Mouse (Mus musculus) splenic B cell, adult 2 months (primary cell): ENCODE results near the gene Tek.
"Not testable (repeated sequence)": the region's sequence is repeated elsewhere in the genome, so short reads cannot be mapped to it uniquely, and the experiment has no call there.

Experiments used
- DNase-seq: peaks from one replicate; pipeline ENCODE4 v3.0.0-alpha.2; 2011; ENCODE audit warnings: low read depth, low spot score
- H3K27me3 ChIP-seq: 2 replicates; pipeline ENCODE4 v1.6.1; 2012; ENCODE audit warnings: mild to moderate bottlenecking, low read length, moderate library complexity, mixed read lengths; ENCODE audit not compliant: control insufficient read depth, poor library complexity, insufficient read depth, severe bottlenecking
- H3K36me3 ChIP-seq: 2 replicates; pipeline ENCODE4 v1.6.1; 2012; ENCODE audit warnings: mild to moderate bottlenecking, low read length, moderate library complexity, mixed read lengths; ENCODE audit not compliant: control insufficient read depth, poor library complexity, insufficient read depth, severe bottlenecking

Tek gene

DNA sequence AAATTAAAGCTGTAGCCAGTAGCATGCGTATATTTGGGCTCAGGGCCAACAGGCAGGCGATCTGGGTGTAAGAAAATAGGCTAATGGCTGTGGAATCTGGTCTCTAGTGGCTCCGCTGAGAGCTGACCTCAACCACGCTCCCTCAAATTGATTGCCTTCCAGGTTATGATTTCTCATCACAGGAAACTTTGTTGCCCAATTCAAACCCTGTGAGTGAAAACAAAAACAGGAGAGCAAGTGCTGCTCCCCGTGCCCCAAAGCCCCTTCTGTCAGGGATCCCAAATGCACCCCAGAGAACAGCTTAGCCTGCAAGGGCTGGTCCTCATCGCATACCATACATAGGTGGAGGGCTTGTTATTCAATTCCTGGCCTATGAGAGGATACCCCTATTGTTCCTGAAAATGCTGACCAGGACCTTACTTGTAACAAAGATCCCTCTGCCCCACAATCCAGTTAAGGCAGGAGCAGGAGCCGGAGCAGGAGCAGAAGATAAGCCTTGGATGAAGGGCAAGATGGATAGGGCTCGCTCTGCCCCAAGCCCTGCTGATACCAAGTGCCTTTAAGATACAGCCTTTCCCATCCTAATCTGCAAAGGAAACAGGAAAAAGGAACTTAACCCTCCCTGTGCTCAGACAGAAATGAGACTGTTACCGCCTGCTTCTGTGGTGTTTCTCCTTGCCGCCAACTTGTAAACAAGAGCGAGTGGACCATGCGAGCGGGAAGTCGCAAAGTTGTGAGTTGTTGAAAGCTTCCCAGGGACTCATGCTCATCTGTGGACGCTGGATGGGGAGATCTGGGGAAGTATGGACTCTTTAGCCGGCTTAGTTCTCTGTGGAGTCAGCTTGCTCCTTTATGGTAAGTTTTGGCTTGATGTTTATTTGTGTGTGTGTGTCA is at the start of gene Tek:
TSS of gene Tek (plus strand) at position 452 of the 894 bp plus-strand sequence.
- Histone ChIP-seq H3K36me3 (no peaks in the 10 kb centered on the region), H3K27me3 (no peaks in the 10 kb centered on the region)
- no peak for DNase-seq

DNA sequence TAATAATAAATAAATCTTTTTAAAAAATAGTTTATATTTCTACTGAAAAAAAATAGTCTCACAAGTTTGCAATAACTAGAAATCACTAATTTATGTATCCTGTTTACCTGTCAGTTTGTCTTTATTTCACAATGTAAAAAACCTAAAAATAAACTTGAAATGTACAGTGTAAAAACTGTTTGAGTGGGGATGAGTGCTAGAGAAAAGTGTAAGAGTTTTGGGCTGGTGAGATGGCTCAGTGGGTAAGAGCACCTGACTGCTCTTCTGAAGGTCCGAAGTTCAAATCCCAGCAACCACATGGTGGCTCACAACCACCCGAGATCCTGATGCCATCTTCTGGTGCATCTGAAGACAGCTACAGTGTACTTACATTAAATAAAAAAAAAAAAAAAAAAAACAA is 49.3 kb upstream of the Tek start:
- not testable (repeated sequence) for H3K27me3 ChIP-seq, H3K36me3 ChIP-seq, DNase-seq

DNA sequence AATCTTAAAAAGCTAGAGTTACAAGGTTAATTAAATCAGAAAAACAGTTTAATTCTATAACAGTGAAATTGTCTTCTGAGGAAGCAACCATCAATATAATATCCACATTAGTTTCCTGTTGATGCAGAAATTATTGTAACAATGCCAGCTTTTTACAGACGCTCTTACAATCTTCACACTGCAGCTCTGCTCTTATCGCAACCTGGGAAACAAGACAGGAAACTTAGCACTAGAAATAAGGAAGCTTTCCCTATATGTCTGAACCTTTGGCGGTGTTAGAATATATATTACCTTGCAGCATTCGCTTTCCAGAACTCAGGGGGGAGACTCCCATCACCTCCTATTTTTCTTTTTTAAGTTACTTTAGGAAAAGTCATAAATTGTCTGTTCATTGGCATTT is 48.0 kb upstream of the Tek start:
- Histone ChIP-seq H3K36me3 (no peaks in the 10 kb centered on the region), H3K27me3 (no peaks in the 10 kb centered on the region)
- no peak for DNase-seq

DNA sequence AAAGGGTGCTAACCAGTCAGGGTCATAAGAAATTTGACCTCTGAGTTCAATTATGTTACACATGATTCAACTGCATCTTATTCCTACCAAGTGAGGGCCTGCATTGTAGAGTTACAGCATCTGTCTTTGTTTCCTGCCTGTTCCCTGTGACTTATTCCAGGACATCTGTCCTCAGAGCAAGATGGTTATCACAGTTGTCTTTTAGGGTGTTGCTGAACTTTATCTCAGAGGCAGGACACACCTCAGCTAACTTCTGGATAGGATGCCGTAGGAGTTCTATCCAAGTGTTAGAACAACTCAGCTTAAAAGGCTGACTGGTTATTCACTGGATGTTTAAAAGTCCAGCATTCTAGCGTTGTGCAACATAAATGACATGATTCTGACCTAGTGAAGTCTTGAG is 46.9 kb upstream of the Tek start:
- no peaks in the 10 kb centered on the region for H3K36me3 ChIP-seq
- H3K27me3 ChIP-seq = no peaks in the 10 kb centered on the region
- no peak for DNase-seq

DNA sequence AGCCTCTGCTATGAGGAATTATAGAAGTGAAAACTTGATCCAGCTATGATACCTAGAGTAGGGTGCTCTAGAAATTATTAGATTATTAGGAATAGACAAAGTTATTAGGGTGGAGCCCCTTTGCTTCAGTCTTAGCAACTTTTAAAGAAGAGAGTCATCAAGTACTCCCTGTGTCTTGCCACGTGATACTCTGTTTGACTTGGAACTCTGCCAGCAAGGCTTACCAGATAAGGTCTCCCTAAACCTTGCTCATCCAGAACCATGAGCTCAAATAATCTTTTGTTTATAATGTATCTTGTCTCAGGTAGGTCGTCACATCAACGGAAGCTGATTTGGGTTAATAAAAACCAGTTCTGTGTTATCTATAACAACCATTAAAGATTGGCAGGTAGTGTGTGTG is 42.7 kb upstream of the Tek start:
- Histone ChIP-seq H3K36me3 (no peaks in the 10 kb centered on the region), H3K27me3 (no peaks in the 10 kb centered on the region)
- DNase-seq = no peak

DNA sequence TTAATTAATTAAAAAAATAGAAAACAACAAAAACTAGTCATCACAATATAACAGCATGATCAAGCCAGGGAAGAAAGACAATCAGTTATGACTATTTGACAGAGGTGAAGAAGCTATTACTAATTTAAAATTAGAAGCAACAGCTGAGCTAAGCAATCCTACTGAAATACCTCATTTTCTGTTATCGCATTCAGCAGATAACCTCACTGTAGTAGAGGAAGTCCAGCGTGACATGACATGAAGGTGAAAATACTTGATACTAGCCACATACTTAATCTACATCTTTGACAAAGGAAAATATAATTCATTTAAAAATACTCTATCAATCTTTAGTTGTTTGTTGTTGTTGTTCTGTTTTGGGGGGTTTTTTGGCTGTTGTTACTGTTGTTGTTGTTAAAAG is 28.1 kb upstream of the Tek start:
- Histone ChIP-seq H3K27me3 (no peaks in the 10 kb centered on the region), H3K36me3 (no peaks in the 10 kb centered on the region)
- no peak for DNase-seq

DNA sequence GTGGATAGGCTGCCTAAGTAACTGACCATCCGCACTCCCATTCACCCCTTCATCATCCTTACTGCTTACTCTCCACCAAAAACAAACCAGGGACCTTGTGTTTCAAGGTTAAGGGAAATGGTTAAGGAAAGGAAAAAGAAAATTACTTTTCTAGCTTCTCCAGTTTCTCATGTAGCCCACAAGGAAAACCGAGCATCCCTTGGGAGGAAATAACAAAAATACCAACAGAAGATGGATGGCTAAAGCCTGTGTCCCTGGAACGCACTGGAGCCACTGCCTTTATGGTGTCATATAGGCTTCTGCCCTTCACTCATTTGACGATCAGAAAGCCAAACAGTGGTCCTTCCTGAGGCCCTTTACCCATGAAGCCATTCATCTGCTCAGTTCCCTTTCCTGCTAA is 27.7 kb upstream of the Tek start:
- DNase-seq = no peak
- no peaks in the 10 kb centered on the region for H3K27me3 ChIP-seq
- no peaks in the 10 kb centered on the region for H3K36me3 ChIP-seq

DNA sequence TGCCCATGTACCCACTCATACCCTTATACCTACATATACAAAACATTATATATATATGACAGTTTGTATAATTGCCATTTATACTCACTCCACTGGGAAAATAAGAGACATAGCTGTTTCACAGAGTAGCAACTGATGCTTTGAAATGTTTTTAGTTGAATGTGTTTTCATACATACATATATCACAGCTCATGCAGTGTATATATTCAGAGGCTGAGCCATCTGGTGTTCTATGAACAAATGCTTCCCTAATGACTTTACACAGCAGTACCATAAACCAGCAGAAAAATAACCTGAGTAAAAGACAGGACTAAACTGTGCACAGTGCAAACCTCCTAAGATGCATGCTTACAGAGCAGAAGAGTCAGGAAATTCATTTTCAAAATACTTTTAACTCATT is 25.3 kb upstream of the Tek start:
- Histone ChIP-seq H3K27me3 (no peaks in the 10 kb centered on the region), H3K36me3 (no peaks in the 10 kb centered on the region)

DNA sequence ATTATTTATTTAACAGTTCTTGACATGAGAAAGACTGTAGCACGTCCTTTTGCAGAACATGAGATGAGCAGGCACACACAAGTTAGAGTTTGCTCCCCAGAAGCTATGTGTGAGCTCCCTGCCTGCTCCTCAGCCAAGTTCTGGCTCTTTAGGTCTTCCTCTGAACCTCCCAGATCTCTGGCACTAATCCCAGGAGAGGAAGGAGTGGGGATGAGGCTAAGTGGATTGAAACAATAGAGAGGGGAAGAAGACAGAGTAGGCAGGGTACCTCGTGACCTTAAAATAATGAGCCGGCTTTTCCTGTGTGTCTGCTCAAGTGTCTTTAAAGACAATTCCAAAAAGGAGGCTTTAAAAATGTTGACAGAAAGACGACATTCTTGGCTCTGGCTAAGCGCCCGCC is 23.9 kb upstream of the Tek start:
- Histone ChIP-seq H3K27me3 (no peaks in the 10 kb centered on the region), H3K36me3 (no peaks in the 10 kb centered on the region)
- DNase-seq = no peak

More for the DNA sequence above, 25.3 kb upstream of the Tek start:
- DNase-seq = no peak

DNA sequence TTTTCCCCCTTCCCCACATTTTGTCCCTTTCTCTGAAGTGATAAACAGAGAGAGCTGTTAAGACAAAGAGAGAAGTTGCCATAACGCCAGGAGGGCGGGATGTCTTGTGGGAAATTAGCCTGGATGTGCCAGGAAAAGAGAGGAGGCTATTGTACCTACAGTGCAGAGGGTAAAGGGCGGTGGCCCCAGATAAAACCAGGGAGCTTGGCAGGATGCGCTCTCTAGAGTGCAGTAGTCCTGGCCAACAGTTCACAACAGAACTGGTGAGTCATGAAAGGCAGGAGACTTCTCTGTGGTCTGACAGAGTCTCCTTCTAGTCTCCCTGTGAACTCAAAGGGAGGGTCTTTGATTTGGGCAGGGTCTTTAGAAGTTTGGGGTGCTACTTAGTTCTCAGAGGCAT is 13.3 kb upstream of the Tek start:
- H3K36me3 ChIP-seq = no peaks in the 10 kb centered on the region
- no peak for DNase-seq
- H3K27me3 ChIP-seq = no peaks in the 10 kb centered on the region

DNA sequence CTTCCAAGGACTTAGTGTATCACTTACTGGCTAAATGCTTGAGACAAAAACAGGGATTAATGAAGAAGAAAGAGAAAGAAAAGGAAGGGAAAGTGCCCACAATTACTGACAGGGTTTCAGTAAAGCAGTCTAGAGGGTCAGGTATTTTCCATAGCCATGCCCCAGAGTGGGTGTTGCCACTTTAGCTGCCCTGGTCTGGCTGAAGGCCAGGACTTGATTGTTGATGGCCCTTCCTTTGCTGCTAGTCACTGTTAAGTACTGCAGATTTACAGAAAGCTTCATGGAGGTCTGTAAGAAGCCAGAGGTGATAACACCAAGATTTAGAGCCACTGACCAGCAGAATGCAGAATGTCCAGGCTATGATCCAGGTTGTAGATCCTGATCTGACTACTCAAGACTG is 6.4 kb upstream of the Tek start:
- no peak for DNase-seq
- no peaks in the 10 kb centered on the region for H3K36me3 ChIP-seq
- no peaks in the 10 kb centered on the region for H3K27me3 ChIP-seq

DNA sequence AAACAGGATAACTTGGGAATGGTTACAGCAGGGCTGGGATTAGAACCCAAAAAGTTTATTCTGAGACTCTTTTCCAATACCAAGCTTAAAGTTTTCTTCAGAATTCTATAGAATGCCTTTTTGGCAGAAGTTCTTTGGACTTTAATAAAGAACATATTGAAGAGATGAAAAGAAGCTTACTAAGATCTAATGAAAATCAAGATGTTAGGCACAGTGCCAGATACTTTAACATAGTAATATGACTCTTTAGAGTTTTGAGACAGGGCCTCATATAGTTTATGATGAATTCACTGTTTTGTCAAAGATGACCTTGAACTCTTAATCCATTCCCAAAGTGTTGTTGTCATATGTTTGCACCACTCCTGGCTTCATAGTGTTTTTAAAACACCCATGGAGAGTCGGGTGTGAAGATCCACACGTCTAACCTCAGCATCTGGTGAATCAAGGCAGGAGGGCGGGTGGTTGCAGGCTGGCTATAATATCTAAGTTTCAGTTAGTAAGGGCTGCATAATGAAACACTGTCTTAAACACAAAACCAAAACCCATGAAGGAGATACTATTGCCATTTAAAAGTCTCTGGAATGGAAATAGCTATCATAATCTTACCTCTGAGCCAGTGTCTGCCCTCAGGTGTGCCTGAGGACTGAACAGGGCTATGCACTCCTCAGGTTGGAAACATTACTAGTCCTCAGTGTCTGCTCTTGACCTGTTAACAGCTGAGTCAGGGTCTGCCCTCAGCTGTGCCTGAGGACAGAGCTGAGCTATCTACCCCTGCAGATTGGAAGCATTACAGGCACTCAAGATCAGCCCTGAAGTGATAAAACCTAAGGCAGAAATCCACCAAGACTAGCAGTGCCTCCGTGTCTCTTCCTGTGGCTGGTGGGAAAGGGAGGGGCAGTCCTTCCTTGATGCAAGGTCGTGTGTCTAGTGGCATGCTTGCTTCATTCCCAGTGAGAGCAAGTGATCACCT is 1.5 kb upstream of the Tek start:
- Histone ChIP-seq H3K36me3 (no peaks in the 10 kb centered on the region), H3K27me3 (no peaks in the 10 kb centered on the region)
- no peak for DNase-seq

DNA sequence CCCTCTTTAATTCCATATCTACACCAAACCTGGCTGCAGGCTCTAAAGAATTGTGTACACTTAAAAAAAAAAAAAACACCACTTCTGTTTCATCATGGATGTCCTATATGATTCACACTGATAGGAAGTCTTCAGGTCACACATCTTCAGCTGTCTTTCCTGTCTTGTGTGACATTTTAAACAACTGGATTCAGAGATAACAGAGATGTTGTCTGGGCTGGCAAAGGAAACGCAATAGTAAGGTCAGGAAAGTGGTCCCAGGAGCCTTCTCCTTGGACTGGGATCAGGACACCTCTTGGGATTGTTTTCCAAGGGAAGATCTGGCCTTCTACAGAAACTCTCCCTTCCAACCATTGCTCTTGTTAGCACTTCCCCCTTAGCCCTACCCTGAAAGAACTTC is 2.7 kb downstream of the Tek start:
- DNase-seq = no peak
- no peaks in the 10 kb centered on the region for H3K27me3 ChIP-seq

DNA sequence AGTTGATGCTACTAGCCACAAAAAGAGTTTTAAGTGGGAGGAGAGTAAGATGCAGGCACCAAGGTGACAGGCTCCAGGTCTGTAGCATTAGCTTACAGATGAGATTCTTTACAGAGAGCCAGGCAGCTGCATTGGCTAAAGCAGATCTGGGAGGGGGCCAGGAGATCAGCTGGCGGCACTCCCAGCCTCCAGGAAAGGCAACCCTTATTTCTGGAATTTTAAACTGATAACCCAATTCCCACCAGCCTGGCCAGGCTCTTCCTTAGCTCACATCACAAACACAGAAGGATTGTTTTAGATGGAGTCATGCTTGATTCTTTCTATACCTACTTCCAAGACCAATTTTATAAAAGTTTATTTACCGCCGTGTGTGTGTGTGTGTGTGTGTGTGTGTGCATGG is 6.7 kb downstream of the Tek start:
- no peaks in the 10 kb centered on the region for H3K27me3 ChIP-seq
- DNase-seq = no peak
- H3K36me3 ChIP-seq = no peaks in the 10 kb centered on the region

More for the DNA sequence above, 2.7 kb downstream of the Tek start:
- H3K36me3 ChIP-seq = no peaks in the 10 kb centered on the region

DNA sequence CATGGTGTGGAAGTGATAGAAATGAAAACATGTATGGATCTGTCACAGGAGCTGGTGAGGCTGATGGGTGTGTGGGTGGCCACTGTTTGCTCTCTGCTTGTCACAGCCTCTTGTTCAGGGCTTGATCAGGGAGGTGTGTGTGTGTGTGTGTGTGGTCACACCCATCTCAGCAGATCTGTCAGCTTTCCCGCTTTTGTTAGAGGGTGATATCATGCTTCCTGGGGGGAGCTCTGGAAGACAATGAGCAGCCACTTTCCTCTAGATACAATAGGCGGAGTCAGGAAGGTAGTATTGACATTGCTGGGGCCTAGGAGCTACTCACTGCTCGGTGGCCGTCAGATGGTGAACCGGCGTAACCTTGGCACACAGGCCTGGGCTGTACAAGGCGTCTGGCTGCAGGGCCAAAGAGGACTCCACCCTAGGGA is 7.3 kb downstream of the Tek start:
- no peaks in the 10 kb centered on the region for H3K36me3 ChIP-seq
- H3K27me3 ChIP-seq = no peaks in the 10 kb centered on the region
- DNase-seq = no peak
